In the genomic region with DNA sequence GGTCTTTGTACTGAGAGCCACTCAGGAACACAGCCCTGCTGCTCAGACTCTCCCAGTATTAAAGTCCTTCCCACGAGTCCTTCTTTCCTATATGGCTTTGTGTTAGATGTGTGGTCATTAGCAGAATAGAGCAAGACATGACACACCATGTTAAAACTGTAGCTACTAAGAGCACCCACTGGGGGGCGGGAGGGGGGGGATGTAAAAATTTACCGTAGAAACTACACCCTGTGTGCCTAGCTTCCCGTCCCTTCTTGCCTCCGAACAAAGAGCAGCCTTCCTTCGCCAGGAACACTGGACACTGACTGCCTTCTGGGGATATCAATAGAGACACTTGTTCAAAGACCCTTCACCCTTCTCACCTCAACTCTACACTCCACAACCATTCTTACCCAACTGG, we compare ENCODE assay signal across 24 mouse cellular contexts. TPM values are rescaled to one million over a fixed set of nuclear protein-coding genes. Genes with fewer than 3 reads are reported as not detected.
DNase-seq lines count a peak whose midpoint lies in the region; ATAC-seq and TF ChIP-seq lines count a peak whose summit lies in the region.
"Had no signal": no experiment of that assay in that cellular context is flagged by ENCODE, and none has a peak within 500 bp of the region (broad histone marks: within the 10 kb centered on the region; RNA-seq: fewer than 3 reads in every experiment).

No protein-coding gene starts in this region.

- peak; percentile 11; the same call in 1 of the 2 replicates for TF ChIP-seq CTCF in left cerebral cortex, adult 2 months (IDR thresholded peaks at IDR 0.05)
- TF ChIP-seq CTCF in midbrain, postnatal 0 days (IDR thresholded peaks at IDR 0.05) = no peak

- no peaks in the 10 kb centered on the region for H3K27me3 ChIP-seq in midbrain, embryonic 13.5 days
- H3K27me3 ChIP-seq in midbrain, postnatal 0 days (ENCODE audit: insufficient read depth, low read length) = no peaks in the 10 kb centered on the region
- H3K27me3 ChIP-seq: embryonic facial prominence, embryonic 15.5 days; heart, embryonic 13.5 days; hindbrain, embryonic 13.5 days had no signal

- no peak overlapping the region for H3K4me2 ChIP-seq in midbrain, embryonic 13.5 days (replicated peaks)
- no peak overlapping the region for H3K4me2 ChIP-seq in midbrain, postnatal 0 days (ENCODE audit: low read depth, low read length, poor library complexity, severe bottlenecking)
- H3K4me2 ChIP-seq: embryonic facial prominence, embryonic 15.5 days; heart, embryonic 13.5 days; hindbrain, embryonic 13.5 days had no signal

- DNase-seq in heart, adult 11 months = peak; percentile 40
- no peak for DNase-seq in heart, postnatal 14 days
- DNase-seq in left cerebral cortex, adult 2 months (ENCODE audit: extremely low spot score in 1 of 2, low spot score in 2 of 2) = no peak
- no peak for DNase-seq in left cerebral cortex, adult 11 months (ENCODE audit: low spot score)
- DNase-seq in midbrain, postnatal 0 days (ENCODE audit: low spot score) = no peak
- DNase-seq in cerebellum, postnatal 4 days (ENCODE audit: low spot score in 2 of 2) = no peak
- DNase-seq in natural killer cell, adult 2 months (ENCODE audit: low spot score in 2 of 2) = no peak
- DNase-seq: adrenal gland, adult 2 months; adrenal gland, postnatal 25 days; B cell, adult 2 months; cerebellum, adult 18-20 months; cerebellum, adult 9-11 months; cerebellum, postnatal 36 days; embryo, embryonic 11 days; gastrocnemius, postnatal 36 days; heart, postnatal 4 days had no signal

- H3K4me1 ChIP-seq in midbrain, embryonic 13.5 days (replicated peaks) = peaks cover 36% of the 10 kb centered on the region
- peaks cover 3% of the 10 kb centered on the region; the same call in 1 of the 2 replicates for H3K4me1 ChIP-seq in midbrain, postnatal 0 days (ENCODE audit: insufficient read depth, low read length)

- H3K36me3 ChIP-seq in midbrain, embryonic 13.5 days = no peaks in the 10 kb centered on the region
- no peaks in the 10 kb centered on the region for H3K36me3 ChIP-seq in midbrain, postnatal 0 days (ENCODE audit: insufficient read depth, low read length)
- H3K36me3 ChIP-seq: embryonic facial prominence, embryonic 15.5 days; forebrain, embryonic 10.5 days; heart, embryonic 13.5 days; hindbrain, embryonic 13.5 days had no signal

- 0 out of 2 replicates have a peak, but pooled peaks have one; percentile 13 for ATAC-seq in midbrain, embryonic 13.5 days
- ATAC-seq in midbrain, postnatal 0 days (ENCODE audit: low FRiP score) = no peak
- ATAC-seq: CD4-positive, CD25-positive, alpha-beta regulatory T cell, adult 4 months; forebrain, embryonic 14.5 days had no signal

- H3K9ac ChIP-seq in midbrain, embryonic 13.5 days (replicated peaks) = no peak overlapping the region
- no peak overlapping the region for H3K9ac ChIP-seq in midbrain, postnatal 0 days (replicated peaks; ENCODE audit: low read length, poor library complexity, severe bottlenecking)
- H3K9ac ChIP-seq: embryonic facial prominence, embryonic 15.5 days; heart, embryonic 13.5 days; hindbrain, embryonic 13.5 days had no signal

- no peak overlapping the region for H3K4me3 ChIP-seq in left cerebral cortex, adult 2 months
- no peak overlapping the region for H3K4me3 ChIP-seq in midbrain, embryonic 13.5 days (replicated peaks)
- H3K4me3 ChIP-seq in midbrain, postnatal 0 days (ENCODE audit: low read depth, low read length) = no peak overlapping the region
- H3K4me3 ChIP-seq: embryonic facial prominence, embryonic 15.5 days; erythroblast, embryonic 14.5 days; forebrain, embryonic 10.5 days; heart, embryonic 13.5 days; hindbrain, embryonic 13.5 days had no signal

- H3K9me3 ChIP-seq in midbrain, embryonic 13.5 days = no peaks in the 10 kb centered on the region
- H3K9me3 ChIP-seq in midbrain, postnatal 0 days (ENCODE audit: low read length) = no peaks in the 10 kb centered on the region
- H3K9me3 ChIP-seq: embryonic facial prominence, embryonic 15.5 days; forebrain, embryonic 10.5 days; heart, embryonic 13.5 days; hindbrain, embryonic 13.5 days had no signal

- peak overlapping the region; percentile 41 for H3K27ac ChIP-seq in left cerebral cortex, adult 2 months
- H3K27ac ChIP-seq in midbrain, embryonic 13.5 days = no peak overlapping the region
- H3K27ac ChIP-seq in midbrain, postnatal 0 days (ENCODE audit: low read depth, low read length) = no peak overlapping the region
- H3K27ac ChIP-seq: embryonic facial prominence, embryonic 15.5 days; forebrain, embryonic 10.5 days; heart, embryonic 13.5 days; hindbrain, embryonic 13.5 days had no signal

- intact Hi-C loops in heart, postnatal 14 days (cut with DNase I) = loop anchor here (10.0 kb wide), 1 partner anchor 225 kb away; no protein-coding TSS in a partner anchor
- intact Hi-C loops in left cerebral cortex, adult 2 months (cut with DNase I) = loop anchor here (10.0 kb wide), 1 partner anchor 215 kb away; no protein-coding TSS in a partner anchor

- WGBS in midbrain, embryonic 13.5 days = 42% methylated on average over 6 of the region's 6 CpGs
- WGBS in midbrain, postnatal 0 days = 56% methylated on average over 6 of the region's 6 CpGs

RNA-seq across cellular contexts. Expression of gene Klhl2, which starts 10.2 kb away (rescaled TPM):
- 10 to 100 TPM; 13.5 to 14.0 TPM for total RNA-seq in heart, postnatal 14 days (2021)
- total RNA-seq in left cerebral cortex, adult 2 months (2021) = 100 to 1,000 TPM; 158 to 173 TPM
- 17.2 and 20.7 TPM in 2 replicates for polyA plus RNA-seq in midbrain, embryonic 13.5 days (2015; fragmentation: Nextera tagmentation; extraction: Ambion mirVana)
- total RNA-seq in midbrain, postnatal 0 days (2014; rRNA removed) = 44.8 and 46.2 TPM in 2 replicates
- 30.2 and 31.4 TPM in 2 replicates for polyA plus RNA-seq in midbrain, postnatal 0 days (2015; fragmentation: Nextera tagmentation; extraction: Ambion mirVana)
